Mouse (Mus musculus): ENCODE measurements around the gene Aldh3a1.
A peak's percentile ranks its signal among the peaks of the same experiment; 100 is the strongest.

Aldh3a1 gene

GRCm38 (mm10) chr11:61196616-61197353 lies 10.6 kb upstream of the Aldh3a1 start:
- DNase-seq (ENCODE audit: low spot score) = peak; percentile 51

GRCm38 (mm10) chr11:61197935-61198334 lies 9.4 kb upstream of the Aldh3a1 start:
- DNase-seq (ENCODE audit: low spot score) = no peak

GRCm38 (mm10) chr11:61199620-61200362 lies 7.5 kb upstream of the Aldh3a1 start:
- no peak for DNase-seq (ENCODE audit: low spot score)

DNA sequence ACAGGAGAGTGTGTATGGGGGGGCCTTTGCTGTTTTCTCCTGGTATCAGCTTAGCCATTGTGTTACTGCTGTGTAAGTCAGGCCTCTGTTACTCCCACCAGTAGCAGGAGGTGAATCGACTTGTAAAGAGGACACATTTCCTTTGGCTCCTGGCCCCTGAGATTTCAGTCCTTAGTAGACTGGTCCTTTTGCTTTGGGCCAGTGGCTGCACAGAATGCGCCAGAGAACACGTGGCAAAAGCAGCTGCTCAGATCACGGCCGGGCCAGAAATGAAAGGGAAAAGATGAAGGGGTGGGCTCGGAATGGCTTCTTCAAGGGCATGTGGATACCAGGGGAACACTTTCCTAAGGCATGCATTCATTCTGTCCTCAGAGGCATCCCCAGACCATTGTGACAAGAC lies 5.2 kb upstream of the Aldh3a1 start:
- no peak for DNase-seq (ENCODE audit: low spot score)

GRCm38 (mm10) chr11:61202810-61203209 lies 4.5 kb upstream of the Aldh3a1 start:
- DNase-seq (ENCODE audit: low spot score) = no peak

DNA sequence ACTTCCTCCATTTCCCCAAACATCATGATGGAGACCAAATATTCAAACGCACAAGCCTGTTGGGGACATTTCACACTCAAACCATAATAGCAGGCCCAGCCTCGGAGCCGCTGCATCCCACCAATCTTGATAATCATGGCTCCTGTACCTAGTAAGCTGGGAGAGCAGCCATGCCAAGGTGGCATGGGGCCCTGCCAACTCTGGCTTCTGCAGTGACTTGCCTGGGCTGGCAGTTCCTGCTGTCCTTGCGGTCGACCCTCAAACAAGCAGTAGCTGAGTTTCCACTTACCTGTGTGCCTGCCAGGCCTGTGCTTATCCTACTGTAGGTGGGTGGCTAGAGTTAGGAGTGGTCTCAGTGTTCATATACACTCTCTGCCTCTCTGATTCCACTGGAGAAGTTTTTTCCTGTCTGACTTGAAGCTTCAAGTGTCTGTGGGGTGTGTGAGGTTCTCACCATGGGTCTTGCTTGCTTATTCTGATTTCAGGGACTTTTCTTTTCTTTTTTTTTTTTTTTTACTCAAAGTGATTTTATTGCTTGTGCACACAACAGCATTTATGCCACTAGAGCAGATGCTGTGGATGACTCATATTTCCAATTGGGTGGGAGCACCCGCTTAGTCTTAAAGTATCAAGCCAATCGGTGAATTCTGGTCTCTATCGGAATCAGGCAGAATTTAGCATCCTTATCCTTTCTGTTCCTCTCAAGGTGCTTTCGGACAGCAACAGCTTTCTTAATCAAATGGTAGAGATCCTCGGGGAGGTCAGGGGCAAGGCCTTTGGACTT lies 2.0 kb upstream of the Aldh3a1 start:
- no peak for DNase-seq (ENCODE audit: low spot score)

- no peak for DNase-seq (ENCODE audit: low spot score)
These were observed 1.2 kb upstream of the Aldh3a1 start for GRCm38 (mm10) chr11:61206136-61206535.

DNA sequence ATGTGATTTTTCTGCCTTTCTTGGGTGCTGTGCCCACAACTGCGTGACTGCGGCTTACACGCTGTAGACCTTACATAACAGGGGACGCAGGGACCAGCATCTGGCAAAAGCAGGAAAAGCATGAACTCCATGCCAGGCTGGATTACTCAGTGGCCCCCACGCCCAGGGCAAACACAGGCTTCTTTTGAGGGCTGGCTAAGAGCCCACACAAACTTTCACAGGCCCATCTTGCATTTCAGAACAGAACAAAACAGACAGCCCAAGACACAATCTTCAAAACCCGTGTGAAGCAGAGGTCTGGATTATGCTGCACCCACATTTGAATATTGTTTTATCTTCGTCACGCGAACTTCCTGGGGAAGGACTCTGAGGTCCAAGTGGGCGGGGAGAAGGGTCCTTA lies 979 bp downstream of the Aldh3a1 start:
- DNase-seq (ENCODE audit: low spot score) = peak; percentile 34

DNA sequence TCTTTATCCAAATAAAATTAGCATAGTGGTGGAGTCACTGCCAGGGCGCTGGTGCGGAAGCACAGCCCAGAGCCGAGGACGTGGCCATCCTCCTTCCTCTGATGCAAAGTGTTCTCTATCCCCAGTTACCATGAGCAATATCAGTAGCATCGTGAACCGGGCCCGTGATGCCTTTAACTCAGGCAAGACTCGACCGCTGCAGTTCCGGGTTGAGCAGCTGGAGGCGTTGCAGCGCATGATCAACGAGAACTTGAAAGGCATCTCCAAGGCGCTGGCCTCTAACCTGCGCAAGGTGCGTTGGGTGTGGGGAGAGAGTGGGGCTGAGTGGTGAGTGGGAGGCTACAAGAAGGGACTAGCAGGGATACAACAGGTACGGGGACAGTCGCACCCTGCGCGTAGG lies 4.8 kb downstream of the Aldh3a1 start:
- no peak for DNase-seq (ENCODE audit: low spot score)

DNA sequence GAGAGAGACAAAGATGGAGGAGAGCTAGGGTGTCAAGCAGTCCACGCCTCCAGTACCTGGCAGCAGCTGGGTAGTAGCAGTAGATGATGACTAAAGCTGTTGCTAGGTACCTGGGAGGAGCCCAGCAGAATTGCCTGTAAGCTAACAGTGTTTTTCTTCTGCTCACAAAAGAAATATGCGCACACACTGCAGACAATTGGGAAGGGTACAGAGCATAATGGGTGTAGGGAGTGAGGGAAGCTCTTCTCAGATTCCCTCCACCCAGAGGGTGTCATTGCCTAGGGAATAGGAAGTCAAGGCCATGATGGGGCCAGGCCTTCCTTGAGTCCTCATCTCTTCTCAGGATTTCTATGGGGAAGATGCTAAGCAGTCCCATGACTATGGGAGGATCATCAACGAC lies 8.6 kb downstream of the Aldh3a1 start:
- no peak for DNase-seq (ENCODE audit: low spot score)

DNA sequence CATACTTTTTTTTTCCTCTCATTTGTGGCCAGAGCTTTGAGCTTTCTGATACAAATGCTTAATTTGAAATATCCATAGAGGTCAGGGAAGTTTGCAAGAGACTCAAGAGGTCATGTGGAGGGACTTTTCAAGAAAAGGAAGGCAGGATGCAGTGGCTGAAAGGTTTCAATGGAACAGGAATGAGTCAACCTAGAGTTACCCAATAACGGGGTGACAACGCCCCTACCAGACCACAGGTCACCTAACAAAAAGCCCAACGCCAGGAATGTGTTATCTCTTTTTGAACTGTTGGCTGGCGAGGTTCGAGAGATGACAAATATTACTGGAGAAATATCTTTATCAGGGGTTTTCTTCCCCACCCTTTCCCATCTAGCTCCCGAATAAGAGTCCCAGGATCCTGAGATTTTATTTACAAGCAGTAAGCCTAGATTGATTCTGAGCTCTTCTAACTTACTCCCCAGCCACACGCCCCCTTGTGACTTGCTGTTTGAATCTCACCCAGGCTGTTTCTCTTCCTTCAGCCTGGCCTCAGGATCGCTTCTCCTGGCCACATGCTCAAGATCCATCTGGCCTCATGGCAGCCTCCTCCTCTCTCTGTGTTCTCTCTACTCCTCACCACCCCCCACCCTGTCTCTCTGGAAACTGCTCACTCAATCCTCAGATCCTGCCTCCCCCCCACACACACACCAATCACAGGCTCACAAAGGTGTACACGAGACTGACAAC lies 13.0 kb downstream of the Aldh3a1 start:
- peak; percentile 30 for DNase-seq (ENCODE audit: low spot score)

DNA sequence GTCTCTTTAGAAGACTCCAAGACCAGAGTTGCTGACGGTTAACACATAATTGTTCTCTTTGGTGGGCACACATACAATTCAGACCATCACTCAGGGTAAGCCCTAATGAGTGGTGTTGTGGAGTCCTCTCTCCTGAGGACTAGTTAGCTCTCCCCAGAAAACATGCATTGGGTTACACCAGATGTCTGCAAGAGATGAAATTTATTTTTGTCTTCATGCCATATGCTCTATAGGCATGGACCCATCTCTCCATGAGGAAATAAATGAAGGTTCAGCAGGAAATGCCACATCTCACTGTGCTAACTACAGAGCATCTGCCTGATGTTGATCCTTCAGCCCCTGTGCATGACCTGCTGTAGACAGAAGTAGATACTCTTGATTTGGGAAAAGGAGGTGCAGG lies 14.7 kb downstream of the Aldh3a1 start:
- no peak for DNase-seq (ENCODE audit: low spot score)

- peak; percentile 24 for DNase-seq (ENCODE audit: low spot score)
These were observed 15.8 kb downstream of the Aldh3a1 start for GRCm38 (mm10) chr11:61222971-61223745.

DNA sequence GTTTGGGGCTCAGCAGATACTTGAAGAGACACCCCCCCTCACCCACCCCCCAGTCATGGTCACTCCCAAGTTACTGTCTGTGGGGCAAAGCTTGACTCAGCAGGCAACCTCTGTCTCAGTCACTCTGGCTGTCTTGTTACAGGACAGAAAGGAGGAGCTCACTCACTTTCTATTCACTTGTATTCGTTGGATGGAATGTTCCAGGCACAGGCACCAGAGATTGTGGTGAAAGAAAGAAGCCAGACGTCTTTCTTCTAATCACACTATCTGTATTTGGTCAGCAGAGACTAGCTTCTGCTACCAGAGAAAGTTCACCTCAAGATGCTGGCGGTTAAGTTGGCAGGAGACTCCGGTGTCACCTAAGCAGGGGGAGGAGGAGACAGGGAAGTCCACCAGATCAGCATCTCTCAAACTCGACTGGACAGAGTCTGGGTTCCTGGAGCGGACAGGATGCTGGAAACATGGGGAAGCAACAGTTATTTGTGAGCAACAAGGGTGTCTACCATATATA lies 17.0 kb downstream of the Aldh3a1 start:
- peak; percentile 22 for DNase-seq (ENCODE audit: low spot score)

DNA sequence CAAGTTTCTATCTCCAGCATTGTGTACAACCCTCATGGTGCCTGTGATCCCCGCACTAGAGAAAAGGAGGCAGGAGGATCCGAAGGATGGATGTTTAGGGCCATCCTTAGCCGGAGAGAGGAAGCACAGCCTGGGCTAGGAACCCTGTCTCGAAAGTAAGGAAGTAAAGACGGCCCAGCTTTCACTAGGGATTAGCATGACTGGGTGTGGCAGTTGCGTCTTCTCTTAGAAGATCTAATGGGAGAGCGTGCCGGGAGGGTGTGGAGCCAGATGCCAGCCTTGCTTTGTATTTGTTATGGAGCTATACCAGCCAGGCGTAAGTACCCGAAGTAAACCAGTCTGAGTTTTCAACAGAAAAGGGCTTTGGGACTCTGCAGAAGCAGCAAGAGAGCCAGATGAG lies 17.6 kb downstream of the Aldh3a1 start:
- no peak for DNase-seq (ENCODE audit: low spot score)

- DNase-seq (ENCODE audit: low spot score) = no peak
These were observed 18.2 kb downstream of the Aldh3a1 start for GRCm38 (mm10) chr11:61225511-61225910.

GRCm38 (mm10) chr11:61225941-61226412 lies 18.6 kb downstream of the Aldh3a1 start:
- DNase-seq (ENCODE audit: low spot score) = peak; percentile 35

- DNase-seq (ENCODE audit: low spot score) = no peak
These were observed 20.5 kb downstream of the Aldh3a1 start for GRCm38 (mm10) chr11:61227816-61228215.

- peak; percentile 51 for DNase-seq (ENCODE audit: low spot score)
These were observed 21.1 kb downstream of the Aldh3a1 start for GRCm38 (mm10) chr11:61228406-61228805.

DNA sequence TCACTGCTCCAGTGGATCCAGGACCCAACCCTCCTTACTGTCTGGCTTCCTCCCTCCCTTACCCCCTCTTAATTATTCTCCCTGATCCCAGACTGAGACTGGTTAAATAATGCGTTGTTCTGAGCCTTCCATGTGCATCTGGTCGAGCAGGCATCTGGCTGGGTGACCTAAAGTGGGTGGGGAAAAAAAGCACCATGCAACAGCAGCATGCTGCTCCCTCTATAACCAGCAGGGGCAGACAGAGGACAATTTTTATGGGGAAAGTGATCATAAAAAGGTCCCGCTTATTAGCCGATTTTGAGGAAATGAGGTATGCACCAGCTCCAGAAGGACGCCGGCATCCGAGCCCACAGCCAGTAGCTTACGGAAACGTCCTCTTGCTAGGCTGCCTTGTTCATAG lies 24.0 kb downstream of the Aldh3a1 start:
- peak; percentile 71 for DNase-seq (ENCODE audit: low spot score)

DNA sequence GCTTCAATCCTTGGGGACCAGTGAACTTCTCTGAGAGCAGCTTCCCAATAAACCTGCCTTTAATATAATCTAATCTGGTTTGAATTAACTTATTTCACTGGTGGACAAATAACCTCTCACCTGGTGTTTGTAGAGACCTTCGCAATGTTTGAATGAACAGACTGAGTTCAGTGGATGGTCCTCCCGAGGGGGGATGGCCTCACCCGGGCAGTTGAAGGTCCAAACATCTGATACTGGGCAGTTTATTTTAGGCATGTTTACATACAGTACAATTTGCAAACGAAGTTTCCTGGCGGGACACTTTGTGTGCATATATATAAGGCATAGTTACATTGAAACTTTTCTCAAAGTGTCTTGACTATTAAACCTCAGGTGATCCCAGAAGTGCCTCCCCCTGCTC lies 26.8 kb downstream of the Aldh3a1 start:
- no peak for DNase-seq (ENCODE audit: low spot score)
